Mouse (Mus musculus) embryonic facial prominence, embryonic 11.5 days (tissue): ENCODE results near the gene Gm39115. TPM values are rescaled to one million over a fixed set of nuclear protein-coding genes. Genes with fewer than 3 reads are reported as not detected.

Source experiments
- ATAC-seq: fragments of 200-750 bp; cut with Nextera tagmentation; replicated peaks from 2 replicates; pipeline ENCODE4 v1.8.0; 2017; ENCODE audit warnings: low read depth; ENCODE audit not compliant: insufficient number of reproducible peaks, low FRiP score, low TSS enrichment
- DNase-seq: peaks from one replicate; pipeline ENCODE4 v3.0.0-alpha.2; 2015; ENCODE audit warnings: low spot score
- H3K27ac ChIP-seq: fragments of 300-500 bp; sonication (generic); replicated peaks from 2 replicates; pipeline ENCODE4 v1.5.1; 2014; ENCODE audit warnings: mild to moderate bottlenecking, low read depth, low read length, control low read depth
- H3K27me3 ChIP-seq: fragments of 300-500 bp; sonication (generic); 2 replicates; pipeline ENCODE4 v1.6.1; 2014; ENCODE audit warnings: mild to moderate bottlenecking, low read length, moderate library complexity, mixed read lengths; ENCODE audit not compliant: control insufficient read depth, insufficient read depth
- H3K36me3 ChIP-seq: fragments of 300-500 bp; sonication (generic); replicated peaks from 2 replicates; pipeline ENCODE4 v1.6.1; 2014; ENCODE audit warnings: low read depth, mild to moderate bottlenecking, low read length, moderate library complexity, mixed read lengths; ENCODE audit not compliant: control insufficient read depth, insufficient read depth
- H3K4me1 ChIP-seq: fragments of 300-500 bp; sonication (generic); 2 replicates; pipeline ENCODE4 v1.6.1; 2014; ENCODE audit warnings: low read length, mixed read lengths; ENCODE audit not compliant: control insufficient read depth, insufficient read depth
- H3K4me2 ChIP-seq: fragments of 300-500 bp; sonication (generic); 2 replicates; pipeline ENCODE4 v1.6.1; 2014; ENCODE audit warnings: low read depth, mild to moderate bottlenecking, control low read depth, low read length, moderate library complexity
- H3K4me3 ChIP-seq: fragments of 300-500 bp; sonication (generic); 2 replicates; pipeline ENCODE4 v1.5.1; 2014; ENCODE audit warnings: low read depth, low read length, control low read depth
- H3K9ac ChIP-seq: fragments of 300-500 bp; sonication (generic); replicated peaks from 2 replicates; pipeline ENCODE4 v1.6.1; 2014; ENCODE audit warnings: mild to moderate bottlenecking, control low read depth, low read length
- H3K9me3 ChIP-seq: fragments of 300-500 bp; sonication (generic); replicated peaks from 2 replicates; pipeline ENCODE4 v1.6.1; 2016; ENCODE audit warnings: mild to moderate bottlenecking, low read length, inconsistent platforms, mixed read lengths; ENCODE audit not compliant: control insufficient read depth
- WGBS: fragments of 180-500 bp; shearing (Covaris S2); extraction: QIAGEN DNeasy Blood & Tissue Kit; methylation state at CpG from one replicate; pipeline ENCODE4 v1.1.7; 2014; 5-methylcytosine and 5-hydroxymethylcytosine counted together
- polyA plus RNA-seq: library from polyadenylated mRNA; unstranded; fragments of >200 nt; fragmentation: Nextera tagmentation; extraction: Ambion mirVana; gene quantifications from 2 replicates; pipeline ENCODE4 v1.2.1, GENCODE M21; 2014

Gm39115 gene
- polyA plus RNA-seq, 1 experiment from 2014 or later: not detected

DNA sequence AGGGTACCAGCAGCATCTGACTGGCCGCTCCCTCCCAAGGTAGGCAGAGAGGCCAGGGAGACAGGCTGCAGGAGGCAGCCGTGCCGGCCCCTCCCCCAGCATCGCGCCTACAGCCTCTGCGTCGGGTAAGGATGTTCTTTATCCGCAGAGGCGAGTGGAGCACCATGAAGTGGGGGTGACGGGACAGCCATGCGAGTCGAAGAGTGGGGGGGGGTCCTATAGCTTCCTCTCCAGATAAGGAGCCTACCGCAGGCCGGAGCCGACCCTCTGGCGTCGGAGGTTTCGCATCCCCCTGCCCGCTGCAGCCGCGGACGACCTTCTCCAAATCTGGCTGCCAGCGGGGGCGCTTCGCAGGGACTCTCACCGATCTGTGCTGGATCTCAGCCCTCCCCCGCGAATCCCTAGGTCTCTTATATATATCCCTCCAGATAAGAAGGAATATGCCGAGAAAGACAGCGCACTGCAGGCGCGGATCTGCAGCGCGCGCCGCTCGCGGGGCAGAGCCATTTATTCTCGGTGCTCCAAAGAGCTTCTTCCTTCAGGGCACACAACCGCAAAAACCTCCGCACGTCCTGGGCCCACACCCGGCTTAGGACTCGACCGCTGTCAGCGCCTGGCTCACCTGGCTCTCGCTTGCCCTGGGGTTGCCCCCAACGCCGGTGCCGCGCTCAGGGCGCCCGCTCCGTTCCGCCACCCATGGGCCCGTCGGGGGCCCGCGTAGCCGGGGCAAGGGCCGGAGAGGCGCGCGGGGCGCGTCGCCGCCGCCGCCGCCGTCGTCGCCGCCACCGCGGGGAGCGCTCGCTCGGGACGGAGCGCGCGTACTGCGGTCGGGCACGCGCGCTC is 41.3 kb downstream of the Gm39115 start:
- 0 out of 2 replicates have a peak overlapping the region, but pooled peaks have one; percentile 13 for H3K27ac ChIP-seq
- no peaks in the 10 kb centered on the region for H3K36me3 ChIP-seq
- ATAC-seq: no peak
- H3K27me3 ChIP-seq: peaks cover 54% of the 10 kb centered on the region
- peak overlapping the region; percentile 61 for H3K9ac ChIP-seq
- H3K4me1 ChIP-seq: no peaks in the 10 kb centered on the region; the same call in none of the 2 replicates
- H3K4me2 ChIP-seq: peak overlapping the region; percentile 98
- H3K4me3 ChIP-seq: peak overlapping the region; percentile 68
- no peaks in the 10 kb centered on the region for H3K9me3 ChIP-seq
- peak; percentile 20 for DNase-seq
- under 1% methylated on average over 87 of the region's 89 CpGs for WGBS

GRCm38 (mm10) chr7:142093696-142094240 is 42.1 kb downstream of the Gm39115 start:
- peak overlapping the region; percentile 68 for H3K4me3 ChIP-seq
- ATAC-seq: no peak
- H3K4me1 ChIP-seq: no peaks in the 10 kb centered on the region; the same call in none of the 2 replicates
- H3K27ac ChIP-seq: no peak overlapping the region
- H3K27me3 ChIP-seq: peaks cover 59% of the 10 kb centered on the region
- DNase-seq: no peak
- no peaks in the 10 kb centered on the region for H3K9me3 ChIP-seq
- H3K4me2 ChIP-seq: peak overlapping the region; percentile 19; the same call in 1 of the 2 replicates
- peak overlapping the region; percentile 61; the same call in 1 of the 2 replicates for H3K9ac ChIP-seq
- 22% methylated on average over 6 of the region's 6 CpGs for WGBS
- no peaks in the 10 kb centered on the region for H3K36me3 ChIP-seq

DNA sequence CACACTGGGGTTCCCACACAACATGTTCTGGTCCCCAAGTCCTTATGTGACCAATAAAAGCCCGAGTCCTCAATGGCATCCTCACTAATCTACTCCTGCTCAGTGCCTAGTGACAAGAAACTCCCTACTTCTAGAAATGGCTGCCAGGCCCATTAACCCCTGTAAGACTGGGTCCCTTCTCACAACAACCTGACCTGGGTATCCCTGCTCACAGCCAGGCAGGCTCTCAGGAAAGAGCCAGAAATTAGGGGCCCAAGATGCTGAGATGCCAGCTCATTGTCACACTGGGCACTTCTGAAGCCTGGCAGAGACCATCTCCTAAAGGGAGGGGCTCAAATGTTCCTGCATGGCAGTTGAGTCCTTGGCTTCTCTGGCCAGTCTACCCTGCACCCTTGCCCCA is 42.8 kb downstream of the Gm39115 start:
- ATAC-seq (no peak), DNase-seq (no peak)
- H3K27ac ChIP-seq: no peak overlapping the region
- 44% methylated on average over 1 of the region's 1 CpGs for WGBS
- H3K9me3 ChIP-seq: no peaks in the 10 kb centered on the region
- H3K27me3 ChIP-seq: peaks cover 63% of the 10 kb centered on the region
- no peak overlapping the region for H3K4me3 ChIP-seq
- no peak overlapping the region for H3K4me2 ChIP-seq
- H3K4me1 ChIP-seq: no peaks in the 10 kb centered on the region; the same call in none of the 2 replicates
- no peak overlapping the region for H3K9ac ChIP-seq
- H3K36me3 ChIP-seq: no peaks in the 10 kb centered on the region

DNA sequence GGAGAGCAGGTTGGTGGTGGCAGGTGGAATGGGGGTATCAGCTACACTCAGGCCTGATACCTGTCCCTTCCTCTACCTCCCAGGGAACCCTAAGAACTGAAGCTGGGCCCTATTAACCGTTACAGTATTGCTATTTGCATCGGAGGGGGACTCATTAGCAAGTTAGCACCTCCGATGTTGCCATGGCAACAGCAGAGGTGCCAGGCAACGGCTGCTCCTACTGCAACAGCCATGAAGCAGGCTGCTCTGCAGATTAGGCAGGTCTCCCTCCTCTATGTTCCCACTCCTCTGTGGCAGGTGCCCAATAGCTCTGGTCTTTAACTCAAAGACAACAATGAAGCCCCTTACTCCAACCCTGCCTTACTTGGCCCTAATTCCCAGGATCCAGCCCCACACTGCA is 44.0 kb downstream of the Gm39115 start:
- ATAC-seq: no peak
- H3K36me3 ChIP-seq: no peaks in the 10 kb centered on the region
- no peak overlapping the region for H3K27ac ChIP-seq
- H3K4me3 ChIP-seq: no peak overlapping the region
- no peak for DNase-seq
- H3K27me3 ChIP-seq: peaks cover 59% of the 10 kb centered on the region
- H3K4me2 ChIP-seq: no peak overlapping the region
- H3K9ac ChIP-seq: no peak overlapping the region
- no peaks in the 10 kb centered on the region for H3K9me3 ChIP-seq
- 11% methylated on average over 4 of the region's 4 CpGs for WGBS
- H3K4me1 ChIP-seq: no peaks in the 10 kb centered on the region; the same call in none of the 2 replicates

GRCm38 (mm10) chr7:142089648-142090447 is 46.0 kb downstream of the Gm39115 start:
- no peak overlapping the region for H3K27ac ChIP-seq
- H3K9ac ChIP-seq: no peak overlapping the region
- 62% methylated on average over 17 of the region's 17 CpGs for WGBS
- H3K36me3 ChIP-seq: no peaks in the 10 kb centered on the region
- DNase-seq (no peak), ATAC-seq (no peak)
- no peaks in the 10 kb centered on the region; the same call in none of the 2 replicates for H3K4me1 ChIP-seq
- H3K4me2 ChIP-seq: no peak overlapping the region
- H3K4me3 ChIP-seq: no peak overlapping the region
- H3K27me3 ChIP-seq: peaks cover 41% of the 10 kb centered on the region
- no peaks in the 10 kb centered on the region for H3K9me3 ChIP-seq

GRCm38 (mm10) chr7:142088886-142089285 is 46.9 kb downstream of the Gm39115 start:
- H3K36me3 ChIP-seq: no peaks in the 10 kb centered on the region
- no peaks in the 10 kb centered on the region; the same call in 1 of the 2 replicates for H3K4me1 ChIP-seq
- peak; percentile 51 for DNase-seq
- no peak overlapping the region for H3K4me3 ChIP-seq
- H3K4me2 ChIP-seq: no peak overlapping the region
- H3K27ac ChIP-seq: no peak overlapping the region
- WGBS: 3% methylated on average over 5 of the region's 5 CpGs
- ATAC-seq: peak; percentile 58; the same call in 1 of the 2 replicates
- no peak overlapping the region for H3K9ac ChIP-seq
- H3K9me3 ChIP-seq: no peaks in the 10 kb centered on the region
- H3K27me3 ChIP-seq: peaks cover 41% of the 10 kb centered on the region

GRCm38 (mm10) chr7:142087069-142087652 is 48.7 kb downstream of the Gm39115 start:
- Histone ChIP-seq H3K27me3 (peaks cover 44% of the 10 kb centered on the region), H3K27ac (no peak overlapping the region), H3K36me3 (no peaks in the 10 kb centered on the region)

More at GRCm38 (mm10) chr7:142087069-142087652, 48.7 kb downstream of the Gm39115 start:
- H3K4me1 ChIP-seq: peaks cover 4% of the 10 kb centered on the region; the same call in 1 of the 2 replicates
- no peak for DNase-seq
- 80% methylated on average over 1 of the region's 1 CpGs for WGBS
- no peak for ATAC-seq
- no peak overlapping the region for H3K9ac ChIP-seq
- H3K4me3 ChIP-seq: no peak overlapping the region
- no peaks in the 10 kb centered on the region for H3K9me3 ChIP-seq
- no peak overlapping the region for H3K4me2 ChIP-seq
